24 mouse cellular contexts compared by ENCODE assay signal in genomic region chr6:140576133-140576532, GRCm38 (mm10). TPM values are rescaled to one million over a fixed set of nuclear protein-coding genes. Genes with fewer than 3 reads are reported as not detected.
A peak's percentile ranks its signal among the peaks of the same experiment; 100 is the strongest.
DNase-seq lines count a peak whose midpoint lies in the region; ATAC-seq lines count a peak whose summit lies in the region.
"Had no signal": no experiment of that assay in that cellular context is flagged by ENCODE, and none has a peak within 500 bp of the region (broad histone marks: within the 10 kb centered on the region; RNA-seq: fewer than 3 reads in every experiment).

No protein-coding gene starts in this region.

- peaks cover 83% of the 10 kb centered on the region for H3K36me3 ChIP-seq in kidney, embryonic 15.5 days
- peaks cover 50% of the 10 kb centered on the region for H3K36me3 ChIP-seq in kidney, embryonic 14.5 days (ENCODE audit: control insufficient read depth, insufficient read depth, low read length)

- no peak overlapping the region for H3K4me2 ChIP-seq in kidney, embryonic 15.5 days
- no peak overlapping the region for H3K4me2 ChIP-seq in kidney, embryonic 14.5 days (replicated peaks; ENCODE audit: low read depth, low read length)
- H3K4me2 ChIP-seq: forebrain, embryonic 15.5 days; heart, embryonic 12.5 days; hindbrain, embryonic 14.5 days; limb, embryonic 13.5 days; liver, embryonic 13.5 days; lung, embryonic 14.5 days; neural tube, embryonic 13.5 days; stomach, embryonic 15.5 days had no signal

- no peaks in the 10 kb centered on the region for H3K4me1 ChIP-seq in kidney, embryonic 15.5 days
- no peaks in the 10 kb centered on the region for H3K4me1 ChIP-seq in kidney, embryonic 14.5 days (ENCODE audit: control insufficient read depth, insufficient read depth, low read length)
- H3K4me1 ChIP-seq: forebrain, embryonic 15.5 days; heart, embryonic 12.5 days; limb, embryonic 13.5 days; liver, embryonic 13.5 days; neural tube, embryonic 13.5 days; stomach, embryonic 15.5 days had no signal

- H3K9me3 ChIP-seq in kidney, embryonic 15.5 days (replicated peaks): no peaks in the 10 kb centered on the region
- no peaks in the 10 kb centered on the region for H3K9me3 ChIP-seq in kidney, embryonic 14.5 days (ENCODE audit: control insufficient read depth, low read length)
- H3K9me3 ChIP-seq: forebrain, embryonic 15.5 days; heart, embryonic 12.5 days; limb, embryonic 13.5 days; liver, embryonic 13.5 days; neural tube, embryonic 13.5 days; stomach, embryonic 15.5 days had no signal

- H3K27ac ChIP-seq in kidney, embryonic 15.5 days: peak overlapping the region; percentile 54
- no peak overlapping the region for H3K27ac ChIP-seq in kidney, embryonic 14.5 days (ENCODE audit: low read depth, low read length)
- H3K27ac ChIP-seq: forebrain, embryonic 15.5 days; hindbrain, embryonic 14.5 days; limb, embryonic 13.5 days; liver, embryonic 13.5 days; macrophage; neural tube, embryonic 13.5 days; stomach, embryonic 15.5 days had no signal

- H3K27me3 ChIP-seq in kidney, embryonic 15.5 days: no peaks in the 10 kb centered on the region
- H3K27me3 ChIP-seq in kidney, embryonic 14.5 days (ENCODE audit: control insufficient read depth, insufficient read depth, low read length): no peaks in the 10 kb centered on the region
- H3K27me3 ChIP-seq: CH12.LX; forebrain, embryonic 15.5 days; heart, embryonic 12.5 days; limb, embryonic 13.5 days; liver, embryonic 13.5 days; neural tube, embryonic 13.5 days; stomach, embryonic 15.5 days had no signal

- no peak overlapping the region for H3K9ac ChIP-seq in kidney, embryonic 15.5 days
- no peak overlapping the region for H3K9ac ChIP-seq in kidney, embryonic 14.5 days (ENCODE audit: low read depth, low read length)
- H3K9ac ChIP-seq: forebrain, embryonic 15.5 days; heart, embryonic 12.5 days; hindbrain, embryonic 14.5 days; limb, embryonic 13.5 days; liver, embryonic 13.5 days; lung, embryonic 14.5 days; neural tube, embryonic 13.5 days; stomach, embryonic 15.5 days had no signal

- ATAC-seq in kidney, embryonic 15.5 days (replicated peaks; ENCODE audit: low FRiP score): peak; percentile 68
- ATAC-seq in kidney, embryonic 14.5 days (ENCODE audit: low FRiP score, low TSS enrichment): no peak; the same call in 1 of the 2 replicates
- peak; percentile 68 for ATAC-seq in granulocyte monocyte progenitor cell, adult 5-6 weeks (replicated peaks; ENCODE audit: poor library complexity, severe bottlenecking)
- ATAC-seq: forebrain, embryonic 15.5 days had no signal

- peak; percentile 40 for DNase-seq in thymus, postnatal 14 days
- no peak for DNase-seq in thymus, adult 18-20 months
- peak; percentile 47 for DNase-seq in thymus, postnatal 4 days
- no peak for DNase-seq in spleen, postnatal 36 days (ENCODE audit: low spot score in 2 of 2)
- DNase-seq in yolk sac, embryonic 10.5 days (ENCODE audit: low spot score): no peak
- DNase-seq: adrenal gland, postnatal 10 days; cerebellum, adult 9-11 months; embryo, embryonic 11 days; gastrocnemius, postnatal 36 days; liver, embryonic 13.5 days; midbrain, embryonic 14.5 days; right cerebral cortex, postnatal 14 days had no signal

- no peak overlapping the region for H3K4me3 ChIP-seq in kidney, embryonic 15.5 days (replicated peaks)
- no peak overlapping the region for H3K4me3 ChIP-seq in kidney, embryonic 14.5 days (ENCODE audit: low read length)
- H3K4me3 ChIP-seq: forebrain, embryonic 15.5 days; heart, embryonic 12.5 days; limb, embryonic 13.5 days; liver, embryonic 13.5 days; neural tube, embryonic 13.5 days; stomach, embryonic 15.5 days had no signal

- 39% methylated on average over 8 of the region's 8 CpGs for WGBS in kidney, embryonic 15.5 days
- WGBS in kidney, embryonic 14.5 days: 53% methylated on average over 8 of the region's 8 CpGs

RNA-seq across cellular contexts. Expression of gene Aebp2, which starts 46.3 kb away (rescaled TPM):
- polyA plus RNA-seq in kidney, embryonic 15.5 days (2015; fragmentation: Nextera tagmentation; extraction: Ambion mirVana): 11.4 and 11.7 TPM in 2 replicates
- 18.0 and 22.4 TPM in 2 replicates for polyA plus RNA-seq in kidney, embryonic 14.5 days (2014; fragmentation: Nextera tagmentation; extraction: Ambion mirVana)
- total RNA-seq in granulocyte monocyte progenitor cell, adult 5-6 weeks (2014; fragmentation: Nextera tagmentation): 32.0 and 38.7 TPM in 2 replicates
- total RNA-seq in granulocyte monocyte progenitor cell, adult 5-6 weeks (2017): 39.4 and 55.3 TPM in 2 replicates

Comparison
In these comparisons a context has a peak if more than half of its experiments do, and no peak if none do; other contexts are left out.
1. DNase-seq: peak in thymus, postnatal 14 days (single experiment) and thymus, postnatal 4 days (single experiment); none in thymus, adult 18-20 months (0 of 2), spleen, postnatal 36 days (0 of 2) and yolk sac, embryonic 10.5 days (single experiment).